Mouse (Mus musculus) kidney, embryonic 14.5 days (tissue): ENCODE measurements around the gene Pias4. TPM values are rescaled to one million over a fixed set of nuclear protein-coding genes. Genes with fewer than 3 reads are reported as not detected.
A peak's percentile ranks its signal among the peaks of the same experiment; 100 is the strongest.

ENCODE experiments used
- ATAC-seq: fragments of 200-750 bp; cut with Nextera tagmentation; 2 replicates; pipeline ENCODE4 v1.8.0; 2017; ENCODE audit warnings: moderate number of reproducible peaks, mild to moderate bottlenecking, moderate TSS enrichment, moderate library complexity; ENCODE audit not compliant: low FRiP score, low TSS enrichment
- H3K27ac ChIP-seq: fragments of 300-500 bp; sonication (generic); 2 replicates; pipeline ENCODE4 v1.5.1; 2014; ENCODE audit warnings: low read depth, mild to moderate bottlenecking, low read length, moderate library complexity, mixed read lengths
- H3K27me3 ChIP-seq: fragments of 300-500 bp; sonication (generic); 2 replicates; pipeline ENCODE4 v1.6.1; 2014; ENCODE audit warnings: mild to moderate bottlenecking, low read length; ENCODE audit not compliant: control insufficient read depth, insufficient read depth
- H3K36me3 ChIP-seq: fragments of 300-500 bp; sonication (generic); 2 replicates; pipeline ENCODE4 v1.6.1; 2014; ENCODE audit warnings: low read length, mixed read lengths; ENCODE audit not compliant: control insufficient read depth, insufficient read depth
- H3K4me1 ChIP-seq: fragments of 300-500 bp; sonication (generic); 2 replicates; pipeline ENCODE4 v1.6.1; 2014; ENCODE audit warnings: low read length, mixed read lengths; ENCODE audit not compliant: control insufficient read depth, insufficient read depth
- H3K4me2 ChIP-seq: fragments of 300-500 bp; sonication (generic); replicated peaks from 2 replicates; pipeline ENCODE4 v1.6.1; 2014; ENCODE audit warnings: low read depth, mild to moderate bottlenecking, low read length
- H3K4me3 ChIP-seq: fragments of 300-500 bp; sonication (generic); 2 replicates; pipeline ENCODE4 v1.5.1; 2014; ENCODE audit warnings: mild to moderate bottlenecking, low read length
- H3K9ac ChIP-seq: fragments of 300-500 bp; sonication (generic); 2 replicates; pipeline ENCODE4 v1.6.1; 2014; ENCODE audit warnings: low read depth, mild to moderate bottlenecking, low read length, moderate library complexity
- H3K9me3 ChIP-seq: fragments of 300-500 bp; sonication (generic); 2 replicates; pipeline ENCODE4 v1.6.1; 2016; ENCODE audit warnings: low read length; ENCODE audit not compliant: control insufficient read depth
- WGBS: fragments of 180-500 bp; shearing (Covaris S2); extraction: QIAGEN DNeasy Blood & Tissue Kit; methylation state at CpG from one replicate; pipeline ENCODE4 v1.1.7; 2014; 5-methylcytosine and 5-hydroxymethylcytosine counted together
- polyA plus RNA-seq: library from polyadenylated mRNA; unstranded; fragments of >200 nt; fragmentation: Nextera tagmentation; extraction: Ambion mirVana; gene quantifications from 2 replicates; pipeline ENCODE4 v1.2.1, GENCODE M21; 2014

The Pias4 gene
- polyA plus RNA-seq, 1 experiment from 2014 or later, result 48.4 TPM

DNA sequence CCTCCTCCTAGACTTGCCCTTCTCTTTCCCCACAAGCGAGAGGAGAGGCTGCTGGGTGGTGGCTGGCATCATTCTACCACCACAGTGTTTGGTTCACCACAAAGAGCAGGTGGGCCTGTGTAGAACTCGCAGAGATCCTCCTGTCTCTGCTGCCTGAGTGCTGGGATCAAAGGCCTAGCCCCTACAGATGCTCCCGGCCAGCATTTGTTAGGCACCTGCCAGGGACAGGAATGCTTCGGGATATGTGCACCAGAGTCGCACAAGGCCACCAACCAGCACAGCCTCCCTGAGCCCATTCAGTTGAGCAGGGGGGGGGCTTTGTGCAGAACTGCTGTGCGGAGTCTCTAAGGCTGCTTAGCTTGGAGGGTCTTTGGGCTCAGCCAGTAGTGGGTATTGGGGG is 22.4 kb downstream of the Pias4 start:
- Histone ChIP-seq H3K4me2 (no peak overlapping the region), H3K36me3 (peaks cover 73% of the 10 kb centered on the region), H3K27ac (no peak overlapping the region), H3K9ac (no peak overlapping the region), H3K4me1 (peaks cover 14% of the 10 kb centered on the region), H3K9me3 (no peaks in the 10 kb centered on the region), H3K4me3 (no peak overlapping the region), H3K27me3 (no peaks in the 10 kb centered on the region)
- 96% methylated on average over 6 of the region's 6 CpGs for WGBS
- ATAC-seq, result no peak

DNA sequence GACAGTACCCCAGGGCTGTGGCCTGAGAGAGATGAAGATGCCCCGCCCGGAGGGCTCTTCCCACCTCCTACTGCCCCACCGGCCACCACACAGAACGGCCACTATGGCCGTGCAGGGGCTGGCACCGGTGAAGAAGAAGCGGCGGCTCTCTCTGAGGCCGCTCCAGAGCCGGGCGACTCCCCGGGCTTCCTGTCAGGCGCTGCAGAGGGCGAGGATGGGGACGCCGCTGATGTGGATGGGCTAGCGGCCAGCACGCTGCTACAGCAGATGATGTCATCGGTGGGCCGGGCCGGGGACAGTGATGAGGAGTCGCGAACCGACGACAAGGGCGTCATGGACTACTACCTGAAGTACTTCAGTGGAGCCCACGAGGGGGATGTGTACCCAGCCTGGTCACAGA is 23.1 kb downstream of the Pias4 start:
- Histone ChIP-seq H3K9me3 (no peaks in the 10 kb centered on the region), H3K27me3 (no peaks in the 10 kb centered on the region), H3K9ac (no peak overlapping the region), H3K36me3 (peaks cover 66% of the 10 kb centered on the region), H3K4me1 (peaks cover 20% of the 10 kb centered on the region), H3K27ac (no peak overlapping the region), H3K4me2 (no peak overlapping the region), H3K4me3 (no peak overlapping the region)
- no peak for ATAC-seq
- WGBS, result 93% methylated on average over 27 of the region's 27 CpGs

DNA sequence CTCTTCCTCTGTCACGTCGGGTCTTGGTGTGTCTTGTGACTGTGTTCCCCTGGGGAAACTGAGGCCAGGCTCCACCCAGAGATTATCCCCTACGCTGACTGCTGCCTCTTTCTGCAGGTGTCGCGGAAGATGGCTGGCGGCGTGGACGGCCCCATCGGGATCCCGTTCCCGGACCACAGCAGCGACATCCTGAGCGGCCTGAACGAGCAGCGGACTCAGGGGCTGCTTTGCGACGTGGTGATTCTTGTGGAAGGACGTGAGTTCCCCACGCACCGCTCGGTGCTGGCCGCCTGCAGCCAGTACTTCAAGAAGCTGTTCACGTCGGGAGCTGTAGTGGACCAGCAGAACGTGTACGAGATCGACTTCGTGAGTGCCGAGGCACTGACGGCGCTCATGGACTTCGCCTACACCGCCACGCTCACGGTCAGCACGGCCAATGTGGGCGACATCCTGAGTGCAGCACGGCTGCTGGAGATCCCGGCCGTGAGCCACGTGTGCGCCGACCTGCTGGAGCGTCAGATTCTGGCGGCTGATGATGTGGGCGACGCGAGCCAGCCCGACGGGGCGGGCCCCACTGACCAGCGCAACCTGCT is 23.8 kb downstream of the Pias4 start:
- WGBS, result 95% methylated on average over 52 of the region's 52 CpGs
- no peak for ATAC-seq

DNA sequence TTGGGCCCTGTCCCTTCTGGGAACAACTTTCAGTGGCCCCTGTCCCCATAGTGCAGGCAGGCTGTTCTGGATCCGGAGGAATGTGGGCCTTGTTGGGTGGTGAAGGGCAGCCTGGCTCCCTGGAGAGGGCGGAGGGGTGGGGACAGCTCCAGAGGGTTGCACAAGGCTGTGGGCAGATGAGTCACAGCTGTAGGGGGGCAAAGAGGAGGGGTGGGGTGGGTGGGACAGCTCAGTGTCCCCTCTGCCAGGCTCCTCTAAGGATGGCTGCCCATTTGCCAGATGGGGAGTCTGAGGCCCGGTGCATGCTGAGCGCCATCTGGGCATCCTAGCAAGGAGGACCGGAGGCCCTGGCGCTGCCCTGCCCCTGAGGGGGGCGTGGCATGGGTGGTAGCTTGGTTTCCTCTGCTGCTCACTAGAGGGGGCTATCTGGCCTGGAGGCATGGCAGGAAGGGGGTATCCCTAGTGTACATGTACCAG is 24.5 kb downstream of the Pias4 start:
- Histone ChIP-seq H3K4me2 (no peak overlapping the region), H3K27me3 (no peaks in the 10 kb centered on the region), H3K4me1 (peaks cover 35% of the 10 kb centered on the region), H3K9me3 (no peaks in the 10 kb centered on the region), H3K36me3 (peaks cover 52% of the 10 kb centered on the region), H3K4me3 (no peak overlapping the region), H3K9ac (no peak overlapping the region; the same call in 1 of the 2 replicates), H3K27ac (no peak overlapping the region)
- WGBS, result 96% methylated on average over 5 of the region's 7 CpGs
- no peak for ATAC-seq

More for the DNA sequence above, 23.8 kb downstream of the Pias4 start:
- no peak overlapping the region for H3K4me2 ChIP-seq
- H3K27me3 ChIP-seq, result no peaks in the 10 kb centered on the region
- no peaks in the 10 kb centered on the region for H3K9me3 ChIP-seq
- H3K36me3 ChIP-seq, result peaks cover 59% of the 10 kb centered on the region
- H3K4me1 ChIP-seq, result peaks cover 27% of the 10 kb centered on the region
- no peak overlapping the region for H3K4me3 ChIP-seq
- H3K9ac ChIP-seq, result no peak overlapping the region
- no peak overlapping the region for H3K27ac ChIP-seq

DNA sequence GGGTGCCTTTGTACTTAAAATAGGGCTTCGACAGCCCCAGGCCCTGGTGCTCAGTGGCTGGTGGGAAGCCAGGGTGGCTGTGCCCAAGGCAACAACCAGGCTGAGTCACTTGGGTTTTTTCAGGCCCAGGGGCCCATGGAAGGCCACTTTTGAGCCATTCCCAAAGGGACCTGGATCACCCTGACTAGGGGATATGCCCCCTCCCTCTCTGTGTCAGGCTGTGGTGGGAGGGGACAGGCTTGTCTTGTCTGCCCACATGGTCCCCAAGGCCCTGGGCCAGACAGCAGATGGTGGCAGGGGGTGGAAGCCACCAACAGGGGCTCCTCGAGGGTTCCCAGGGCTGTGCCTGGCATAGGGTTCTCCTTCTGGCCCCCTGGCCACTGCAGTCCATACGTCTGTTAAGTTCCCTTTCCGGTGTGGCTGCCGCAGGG is 25.2 kb downstream of the Pias4 start:
- H3K9me3 ChIP-seq, result no peaks in the 10 kb centered on the region
- peaks cover 35% of the 10 kb centered on the region for H3K4me1 ChIP-seq
- H3K4me3 ChIP-seq, result no peak overlapping the region
- H3K27ac ChIP-seq, result no peak overlapping the region
- H3K4me2 ChIP-seq, result no peak overlapping the region
- WGBS, result 88% methylated on average over 5 of the region's 5 CpGs
- H3K9ac ChIP-seq, result no peak overlapping the region
- ATAC-seq, result no peak
- peaks cover 45% of the 10 kb centered on the region for H3K36me3 ChIP-seq
- H3K27me3 ChIP-seq, result no peaks in the 10 kb centered on the region

DNA sequence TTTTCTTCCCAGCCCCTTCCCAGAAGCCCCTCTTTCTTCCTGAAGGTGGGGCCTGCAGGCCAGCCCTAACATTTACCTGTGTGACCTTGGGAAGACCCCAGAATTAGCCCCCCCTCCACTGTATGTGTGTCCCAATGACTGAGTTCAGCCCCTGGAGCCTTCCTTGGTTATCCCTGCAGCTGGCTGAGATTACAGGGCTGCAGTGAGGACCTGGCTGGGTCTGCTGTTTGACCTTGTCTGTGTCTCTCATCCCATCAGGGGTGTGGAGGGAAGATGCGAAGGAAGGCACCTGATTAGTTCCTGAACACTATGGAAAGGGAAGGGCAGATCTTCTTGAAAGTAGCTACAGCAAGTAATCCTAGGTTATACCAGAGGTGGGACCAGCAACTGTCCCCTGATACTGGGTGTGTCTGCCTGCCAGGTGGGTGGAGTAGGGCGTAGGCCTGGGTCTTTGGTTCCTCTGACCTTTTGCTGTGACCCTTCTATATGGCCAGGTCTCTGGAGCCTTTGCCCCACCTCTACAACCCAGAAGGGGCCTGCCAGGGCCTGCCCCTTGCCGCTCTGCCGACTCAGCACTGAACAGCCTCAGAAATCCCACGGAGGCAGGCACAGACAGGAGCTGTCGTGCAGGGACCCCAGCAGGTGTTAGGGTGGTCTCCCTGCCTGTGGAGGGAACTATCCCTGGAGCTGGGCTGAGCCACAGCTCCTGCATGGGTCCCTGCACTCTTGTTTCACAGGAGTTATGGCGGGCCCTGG is 26.1 kb downstream of the Pias4 start:
- no peaks in the 10 kb centered on the region for H3K27me3 ChIP-seq
- no peak overlapping the region for H3K27ac ChIP-seq
- WGBS, result 92% methylated on average over 7 of the region's 7 CpGs
- no peaks in the 10 kb centered on the region for H3K9me3 ChIP-seq
- no peak overlapping the region for H3K9ac ChIP-seq
- ATAC-seq, result no peak
- no peak overlapping the region; the same call in 1 of the 2 replicates for H3K4me3 ChIP-seq
- H3K4me2 ChIP-seq, result no peak overlapping the region
- peaks cover 36% of the 10 kb centered on the region for H3K36me3 ChIP-seq
- H3K4me1 ChIP-seq, result peaks cover 35% of the 10 kb centered on the region

DNA sequence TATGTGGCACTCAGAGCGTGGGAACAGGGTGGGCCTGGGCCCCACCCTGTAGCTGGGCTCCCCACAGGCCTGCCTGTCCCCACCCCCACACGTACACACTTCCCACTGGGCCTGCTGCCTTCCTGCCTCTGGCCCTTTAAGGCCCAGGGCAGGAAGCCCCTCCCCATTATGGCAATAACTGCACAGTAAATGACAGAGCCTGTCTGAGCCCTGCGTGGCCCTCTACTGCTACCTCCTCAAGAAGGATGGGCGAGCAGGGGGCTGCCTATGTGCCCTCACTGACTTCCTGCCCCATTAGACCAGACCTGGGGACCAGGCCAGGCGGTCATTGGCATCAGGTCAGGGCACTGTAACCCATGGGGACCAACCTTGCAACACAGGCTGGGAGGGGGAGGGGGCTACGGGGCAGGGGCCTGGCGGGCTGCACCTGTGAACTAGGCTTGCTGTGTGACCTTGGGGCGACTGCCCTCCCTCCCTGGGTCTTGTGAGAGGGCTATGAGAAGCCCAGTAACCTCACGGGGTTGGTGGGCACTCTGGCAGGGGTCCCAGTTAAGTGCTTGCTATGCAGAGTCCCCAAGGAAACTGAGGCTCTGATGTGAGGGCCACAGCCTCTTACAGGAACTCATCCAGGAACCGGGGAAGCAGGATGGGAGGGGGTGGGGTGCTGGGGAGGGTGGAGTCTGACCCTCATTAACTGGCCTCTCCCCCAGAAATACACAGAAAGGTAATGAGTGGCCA is 26.8 kb downstream of the Pias4 start:
- no peaks in the 10 kb centered on the region for H3K27me3 ChIP-seq
- no peak overlapping the region for H3K27ac ChIP-seq
- H3K36me3 ChIP-seq, result peaks cover 28% of the 10 kb centered on the region
- peak overlapping the region; percentile 31 for H3K4me2 ChIP-seq
- ATAC-seq, result no peak
- H3K9me3 ChIP-seq, result no peaks in the 10 kb centered on the region
- 45% methylated on average over 9 of the region's 10 CpGs for WGBS
- peak overlapping the region; percentile 90 for H3K4me3 ChIP-seq
- peaks cover 37% of the 10 kb centered on the region for H3K4me1 ChIP-seq
- peak overlapping the region; percentile 45 for H3K9ac ChIP-seq

DNA sequence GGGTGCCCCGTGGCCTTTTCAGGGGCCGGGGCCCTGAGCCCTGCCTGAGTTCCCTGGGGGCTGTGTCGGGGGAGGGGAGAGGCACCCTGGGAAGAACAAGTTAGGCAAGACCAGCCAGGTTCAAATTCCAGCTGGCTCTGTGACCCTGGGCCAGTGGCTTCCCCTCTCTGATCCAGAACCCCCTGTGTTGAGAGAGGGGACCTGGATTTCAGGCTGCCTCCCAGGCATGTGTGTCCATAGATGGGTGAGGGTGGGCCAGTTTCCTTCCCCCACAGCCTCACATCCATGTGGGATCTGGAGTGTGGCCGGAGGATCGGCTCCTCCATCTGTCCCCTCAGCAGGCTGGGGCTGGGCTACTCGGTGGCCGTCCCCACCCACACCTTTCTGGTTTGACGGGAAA is 27.7 kb downstream of the Pias4 start:
- H3K27me3 ChIP-seq, result no peaks in the 10 kb centered on the region
- peak overlapping the region; percentile 31 for H3K4me2 ChIP-seq
- peak overlapping the region; percentile 90 for H3K4me3 ChIP-seq
- peak overlapping the region; percentile 47 for H3K9ac ChIP-seq
- peaks cover 46% of the 10 kb centered on the region for H3K4me1 ChIP-seq
- 47% methylated on average over 8 of the region's 8 CpGs for WGBS
- no peaks in the 10 kb centered on the region for H3K9me3 ChIP-seq
- H3K36me3 ChIP-seq, result peaks cover 20% of the 10 kb centered on the region
- ATAC-seq, result no peak
- H3K27ac ChIP-seq, result peak overlapping the region; percentile 65
